Mouse (Mus musculus) myocyte (in vitro differentiated cells): ENCODE measurements around the gene Fbxo31.
"Not testable (repeated sequence)": the region's sequence is repeated elsewhere in the genome, so short reads cannot be mapped to it uniquely, and the experiment has no call there.

Experiments used
- CEBPB ChIP-seq: IDR thresholded peaks from 2 replicates; pipeline ENCODE4 v1.6.1; 2011; ENCODE audit warnings: mild to moderate bottlenecking, moderate library complexity; ENCODE audit not compliant: poor library complexity, insufficient read depth, severe bottlenecking
- E2F4 ChIP-seq: IDR thresholded peaks from one replicate; pipeline ENCODE4 v1.6.1; 2011; ENCODE audit warnings: mild to moderate bottlenecking, control low read depth, moderate library complexity; ENCODE audit not compliant: insufficient read depth
- MAX ChIP-seq: IDR thresholded peaks from one replicate; pipeline ENCODE4 v1.6.1; 2011; ENCODE audit warnings: low read depth, mild to moderate bottlenecking, control low read depth
- MYOD1 ChIP-seq, 3 experiments: IDR thresholded peaks; one replicate each; pipeline ENCODE4 v1.6.1; 2011; ENCODE audit warnings: control low read depth in 2 of 3, low read depth in 2 of 3, mild to moderate bottlenecking in 2 of 3, moderate library complexity in 1 of 3; ENCODE audit not compliant: insufficient read length in 2 of 3, control insufficient read depth in 1 of 3
- MYOG ChIP-seq, 3 experiments: IDR thresholded peaks; one replicate each; pipeline ENCODE4 v1.6.1; 2011; ENCODE audit warnings: control low read depth in 2 of 3, low read depth in 2 of 3, mild to moderate bottlenecking in 2 of 3; ENCODE audit not compliant: insufficient read length in 2 of 3, control insufficient read depth in 1 of 3, insufficient read depth in 1 of 3
- POLR2A ChIP-seq: IDR thresholded peaks from one replicate; pipeline ENCODE4 v1.6.1; 2011; ENCODE audit warnings: low read depth, mild to moderate bottlenecking, control low read depth, moderate library complexity; ENCODE audit not compliant: insufficient read length
- POLR2AphosphoS2 ChIP-seq: IDR thresholded peaks from one replicate; pipeline ENCODE4 v1.6.1; 2011; ENCODE audit warnings: low read depth, control low read depth; ENCODE audit not compliant: insufficient read length
- REST ChIP-seq: IDR thresholded peaks from one replicate; pipeline ENCODE4 v1.6.1; 2011; ENCODE audit warnings: mild to moderate bottlenecking, control low read depth, moderate library complexity; ENCODE audit not compliant: insufficient read depth, insufficient read length
- SRF ChIP-seq: IDR thresholded peaks from one replicate; pipeline ENCODE4 v1.6.1; 2011; ENCODE audit warnings: low read depth; ENCODE audit not compliant: control insufficient read depth, insufficient read length
- TCF12 ChIP-seq: IDR thresholded peaks from one replicate; pipeline ENCODE4 v1.6.1; 2011; ENCODE audit warnings: mild to moderate bottlenecking, control low read depth; ENCODE audit not compliant: poor library complexity, insufficient read depth, severe bottlenecking
- TCF3 ChIP-seq: IDR thresholded peaks from one replicate; pipeline ENCODE4 v1.6.1; 2011; ENCODE audit warnings: low read depth, control low read depth; ENCODE audit not compliant: insufficient read length
- USF1 ChIP-seq: IDR thresholded peaks from one replicate; pipeline ENCODE4 v1.6.1; 2011; ENCODE audit warnings: low read depth, mild to moderate bottlenecking, control low read depth, moderate library complexity

DNA sequence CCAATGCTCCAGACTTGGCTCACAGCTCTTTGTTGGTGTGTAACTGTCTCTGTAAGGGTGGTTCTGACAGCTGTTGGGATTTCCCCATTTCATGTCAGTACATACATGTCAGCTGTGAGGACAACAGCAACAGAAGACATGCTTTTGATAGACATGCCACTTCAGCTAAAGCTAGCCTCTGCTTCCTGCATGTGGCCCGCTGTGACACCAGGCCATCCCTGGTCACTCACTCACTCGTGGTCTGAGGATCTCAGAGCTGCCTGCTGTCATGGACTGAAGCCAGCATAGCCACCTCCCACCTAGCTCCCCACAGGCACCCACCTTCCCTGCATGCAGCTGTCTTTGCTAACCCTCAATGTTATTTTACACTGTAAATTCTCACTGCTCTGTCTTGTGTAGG lies 18.9 kb upstream of the Fbxo31 start:
- peak in 1 of 3 experiments; percentile 29 for TF ChIP-seq MYOG (IDR thresholded peaks at IDR 0.05; ENCODE audit: control insufficient read depth in 1 of 3, insufficient read depth in 1 of 3, insufficient read length in 2 of 3, low read depth in 2 of 3)
- TF ChIP-seq REST; TCF12; E2F4; POLR2A; CEBPB; SRF; MAX; USF1; TCF3; MYOD1 (IDR thresholded peaks at IDR 0.05; ENCODE audit: control insufficient read depth in 1 of 3, insufficient read length in 2 of 3, low read depth in 2 of 3): not testable (repeated sequence)
- TF ChIP-seq POLR2AphosphoS2: peak; percentile 55
